Mouse (Mus musculus) lung, postnatal 0 days (tissue): ENCODE data around the gene Tbcd.

Source experiments
- CTCF ChIP-seq: IDR thresholded peaks from 2 replicates; pipeline ENCODE4 v1.5.1; 2016; ENCODE audit warnings: antibody characterized with exemption, mild to moderate bottlenecking
- EP300 ChIP-seq: IDR thresholded peaks from 2 replicates; pipeline ENCODE4 v1.6.1; 2016; ENCODE audit warnings: antibody characterized with exemption, mild to moderate bottlenecking, control low read depth

- TF ChIP-seq EP300 (no peak), CTCF (no peak)
Observed at GRCm38 (mm10) chr11:121631410-121631809, 179.7 kb downstream of the Tbcd start.
